Mouse (Mus musculus) adrenal gland, postnatal 10 days (tissue): Measurements from ENCODE around the gene Anks1b. TPM values are rescaled to one million over a fixed set of nuclear protein-coding genes. Genes with fewer than 3 reads are reported as not detected.

Experiments used
- DNase-seq: peaks from one replicate; pipeline ENCODE4 v3.0.0; 2021; ENCODE audit warnings: mixed read lengths
- total RNA-seq, 2 experiments: library from RNA; stranded (reverse); gene quantifications; 2 replicates each; pipeline ENCODE4 v1.2.3; 2021

The Anks1b gene
- total RNA-seq, 2 experiments from 2014 or later, result 1.7 to 2.0 TPM

- no peak for DNase-seq
These were observed 865.2 kb downstream of the Anks1b start for GRCm38 (mm10) chr10:90738475-90738874.

- no peak for DNase-seq
These were observed 867.6 kb downstream of the Anks1b start for GRCm38 (mm10) chr10:90740956-90741355.

DNA sequence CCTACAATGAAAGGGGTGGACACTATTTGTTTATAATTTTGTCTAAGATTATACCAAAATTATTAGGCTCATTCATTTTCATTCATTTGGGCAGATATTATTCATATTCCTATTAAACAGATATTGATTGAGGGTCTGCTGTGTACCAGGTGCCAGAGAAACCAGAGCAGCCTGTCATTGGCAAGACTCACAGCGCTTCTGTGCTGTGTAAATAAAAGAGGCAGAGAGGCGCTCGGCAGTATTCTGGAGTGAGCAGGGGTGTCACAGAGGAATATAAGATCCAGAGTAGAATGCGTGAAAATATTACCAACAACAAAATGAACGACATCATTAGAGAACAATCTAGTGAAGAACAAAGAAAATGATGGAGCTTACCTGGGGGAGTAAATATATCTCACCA is 878.6 kb downstream of the Anks1b start:
- no peak for DNase-seq

DNA sequence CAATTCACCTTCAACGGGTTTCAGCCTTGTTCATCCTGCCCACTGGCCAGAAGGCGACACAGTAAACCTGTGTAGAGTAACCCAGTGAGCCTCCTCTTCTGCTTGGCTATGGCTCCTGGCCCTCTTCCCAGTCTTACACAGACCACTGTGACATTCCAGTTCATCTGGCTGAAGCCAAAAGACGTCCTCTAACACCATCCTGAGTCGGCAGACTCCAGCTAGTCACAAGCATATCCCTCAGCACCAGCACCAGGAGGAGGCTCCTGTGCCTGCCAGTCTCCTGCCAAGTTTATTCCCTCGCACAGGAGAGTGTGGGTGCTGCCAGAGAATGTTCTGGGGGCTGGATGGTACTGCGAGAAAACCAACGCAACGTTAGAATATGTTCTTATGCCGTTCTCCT is 879.8 kb downstream of the Anks1b start:
- DNase-seq, result no peak

- DNase-seq, result no peak
These were observed 884.5 kb downstream of the Anks1b start for GRCm38 (mm10) chr10:90757773-90758172.

DNA sequence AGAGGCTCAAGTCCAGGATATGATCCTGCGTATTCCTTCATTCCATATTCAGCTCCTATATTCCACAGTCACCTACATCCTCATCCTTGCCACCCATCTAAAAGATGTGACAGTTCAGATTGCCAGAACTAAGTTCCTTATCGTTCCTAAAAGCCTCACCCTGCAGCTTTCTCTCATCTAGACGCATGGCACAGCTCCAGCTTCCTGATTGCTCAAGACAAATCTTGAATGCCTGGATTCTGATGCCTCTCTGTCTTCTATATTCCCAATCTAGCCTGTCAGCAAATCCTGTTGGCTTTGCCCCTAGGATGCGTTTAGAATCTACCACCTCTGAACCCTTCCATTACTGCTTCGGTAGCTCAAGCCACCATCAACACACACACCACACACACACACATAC is 886.6 kb downstream of the Anks1b start:
- peak; percentile 38 for DNase-seq

DNA sequence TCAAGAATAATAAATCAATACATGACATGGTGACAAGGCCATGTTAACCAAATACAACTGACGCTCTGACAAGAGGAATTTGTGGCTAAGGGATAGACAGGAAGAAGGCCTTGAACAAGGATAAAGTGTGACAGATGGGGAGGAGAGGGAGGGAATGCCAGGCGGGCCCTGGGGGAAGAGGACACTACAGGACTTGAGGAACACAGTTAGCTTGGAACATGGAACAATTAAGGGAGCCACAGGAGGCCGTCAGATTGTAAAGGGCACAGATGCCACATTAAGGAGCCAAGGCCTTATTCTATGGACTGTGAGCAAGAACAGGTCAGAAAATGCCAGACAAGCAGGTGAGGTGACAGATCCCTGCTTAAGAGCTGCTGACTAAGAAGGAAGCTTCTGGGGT is 893.0 kb downstream of the Anks1b start:
- peak; percentile 7 for DNase-seq

DNA sequence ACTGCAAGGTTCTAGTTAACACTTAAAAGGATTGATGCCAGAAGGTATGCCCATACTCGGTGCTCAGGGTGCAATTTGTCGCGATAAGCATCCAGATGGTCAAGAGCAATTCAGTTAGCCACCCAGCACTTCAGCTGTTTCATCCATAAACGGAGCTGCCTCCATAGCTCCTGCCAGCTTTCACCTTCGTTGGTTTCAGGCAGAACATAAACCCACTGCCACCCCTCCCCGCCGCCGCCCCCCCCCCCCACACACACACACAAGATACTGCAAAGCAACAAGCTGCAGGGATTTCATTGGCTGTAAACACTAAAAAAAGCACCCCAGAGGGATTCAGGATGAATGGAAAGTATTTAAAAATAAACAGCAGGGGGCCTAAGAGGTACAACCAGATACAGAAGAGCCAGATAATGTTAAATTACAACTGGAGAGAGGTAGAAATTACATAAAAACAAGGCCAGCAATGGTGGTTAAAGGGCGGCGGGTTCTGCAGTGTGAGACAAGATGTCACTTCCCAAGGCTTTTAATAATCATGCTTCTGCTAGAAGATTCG is 897.2 kb downstream of the Anks1b start:
- DNase-seq, result no peak

GRCm38 (mm10) chr10:90771046-90771445 is 897.7 kb downstream of the Anks1b start:
- no peak for DNase-seq

GRCm38 (mm10) chr10:90771471-90772226 is 898.3 kb downstream of the Anks1b start:
- no peak for DNase-seq

- DNase-seq, result no peak
These were observed 906.5 kb downstream of the Anks1b start for GRCm38 (mm10) chr10:90779561-90780400.

- DNase-seq, result no peak
These were observed 911.8 kb downstream of the Anks1b start for GRCm38 (mm10) chr10:90784981-90785650.

DNA sequence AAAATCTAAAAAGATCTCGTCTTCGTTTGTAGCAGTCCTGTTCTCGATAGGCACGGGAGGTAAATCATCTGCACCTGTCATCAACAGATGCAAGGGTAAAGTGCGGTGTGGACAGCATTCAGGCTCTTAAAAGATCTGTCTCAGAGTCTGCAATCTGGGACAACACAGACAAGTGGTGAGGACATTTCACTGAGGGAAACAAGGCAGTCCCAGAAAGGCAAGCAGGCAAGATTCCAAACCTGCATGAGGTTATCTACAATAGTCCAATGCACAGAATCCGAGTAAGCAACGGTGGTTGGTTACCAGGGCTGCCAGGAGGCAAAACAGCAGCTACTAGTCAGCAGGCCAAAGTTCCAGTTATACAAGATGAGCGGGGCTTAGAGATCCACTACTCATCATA is 912.4 kb downstream of the Anks1b start:
- no peak for DNase-seq

GRCm38 (mm10) chr10:90803112-90803511 is 929.8 kb downstream of the Anks1b start:
- no peak for DNase-seq

GRCm38 (mm10) chr10:90804602-90805095 is 931.3 kb downstream of the Anks1b start:
- no peak for DNase-seq

GRCm38 (mm10) chr10:90808616-90809310 is 935.5 kb downstream of the Anks1b start:
- no peak for DNase-seq

GRCm38 (mm10) chr10:90809911-90810590 is 936.7 kb downstream of the Anks1b start:
- no peak for DNase-seq

DNA sequence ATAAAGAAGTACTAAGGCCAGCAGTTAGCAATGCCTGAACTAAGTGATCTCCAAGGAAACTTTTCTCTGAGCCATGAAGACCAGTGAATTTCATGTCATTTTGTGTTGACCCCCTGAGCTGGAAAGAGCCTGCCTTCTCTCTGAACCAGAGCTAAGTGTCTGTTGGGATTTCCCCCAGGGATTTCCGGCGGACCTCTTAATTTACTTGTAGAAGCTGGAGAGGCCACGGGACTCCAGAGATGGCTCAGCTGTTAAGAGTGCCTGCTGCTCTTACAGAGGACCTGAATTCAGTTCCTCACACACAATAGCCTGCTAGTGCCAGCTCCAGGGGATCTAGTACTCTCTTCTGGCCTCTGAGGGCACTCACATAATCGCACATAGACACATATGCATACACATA is 938.1 kb downstream of the Anks1b start:
- no peak for DNase-seq

DNA sequence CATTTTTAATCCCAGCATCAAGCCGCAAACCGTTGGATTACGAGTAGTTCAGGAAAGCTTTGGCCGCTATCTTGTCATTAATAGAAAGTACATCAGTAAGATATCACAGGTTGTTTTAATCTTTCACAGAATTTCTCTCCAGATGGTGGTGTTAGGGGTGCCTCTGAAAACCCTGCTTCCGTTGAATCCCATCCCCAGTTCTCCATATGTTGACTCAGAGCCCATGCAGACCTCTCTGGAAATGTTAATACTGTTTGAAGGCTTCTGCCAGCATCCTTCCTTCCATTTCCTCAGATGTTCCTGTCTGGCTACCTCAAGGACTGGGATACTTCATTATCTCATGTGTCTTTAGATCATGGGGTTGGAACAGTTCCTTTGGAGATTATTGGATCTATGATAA is 940.0 kb downstream of the Anks1b start:
- no peak for DNase-seq

GRCm38 (mm10) chr10:90814412-90814811 is 941.1 kb downstream of the Anks1b start:
- DNase-seq, result no peak

DNA sequence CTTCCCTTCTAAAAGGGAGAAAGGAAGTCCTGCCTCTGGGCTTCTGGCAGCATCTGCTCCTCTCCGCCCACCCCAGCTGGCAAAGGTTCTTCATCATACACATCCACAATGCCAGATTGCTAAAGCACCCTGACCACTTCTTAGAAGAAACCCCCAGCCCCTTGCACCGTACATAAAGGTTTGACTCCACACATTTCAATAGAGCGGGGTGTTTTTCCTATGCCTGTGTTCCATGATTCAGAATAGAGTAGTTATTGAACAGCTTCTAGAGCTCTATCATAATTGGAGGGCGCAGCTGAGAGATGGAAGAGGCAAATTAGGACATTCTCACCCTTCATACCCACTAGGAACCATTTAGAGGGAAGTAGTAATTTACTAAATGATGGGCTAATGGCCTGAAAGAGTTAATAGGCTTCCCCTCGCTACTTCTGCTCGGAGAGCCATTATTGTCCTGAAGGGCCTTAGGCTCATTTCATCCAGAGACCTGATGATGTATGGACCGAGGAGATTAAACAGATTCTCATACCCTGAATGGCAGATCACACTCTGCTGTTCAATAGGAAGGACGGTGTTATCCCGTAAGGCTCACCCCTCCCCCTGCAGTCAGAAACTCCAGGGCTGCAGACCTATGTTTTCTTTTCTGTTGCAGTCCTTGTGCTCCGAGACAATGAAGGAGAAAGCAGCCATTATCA is 945.1 kb downstream of the Anks1b start:
- DNase-seq, result no peak
